Mouse (Mus musculus): Measurements from ENCODE around the gene Josd1. TPM values are rescaled to one million over a fixed set of nuclear protein-coding genes. Genes with fewer than 3 reads are reported as not detected.

The Josd1 gene
- polyA plus RNA-seq, 1 experiment = 20.9 TPM

DNA sequence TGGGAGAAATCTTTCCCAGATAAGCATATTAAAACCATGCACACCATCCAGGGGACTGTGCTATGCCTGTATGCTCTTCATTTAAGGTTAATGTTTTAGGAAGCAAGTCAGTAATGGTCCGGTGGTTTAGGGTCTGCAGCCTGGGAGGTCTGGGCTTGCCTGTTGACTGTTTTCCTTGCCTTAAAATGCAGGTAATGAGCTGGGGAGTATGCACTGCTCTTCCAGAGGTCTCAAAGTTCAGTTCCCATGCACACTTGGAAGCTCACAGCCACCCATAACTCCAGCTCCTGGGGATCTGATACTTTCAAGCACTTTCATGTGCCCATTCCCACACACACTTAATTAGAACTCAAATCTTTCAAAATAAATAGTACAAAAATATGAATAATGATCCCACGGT lies 8.8 kb upstream of the Josd1 start:
- TF ChIP-seq EP300 (IDR thresholded peaks at IDR 0.05; ENCODE audit: insufficient read depth, low read depth, low read length) (no peak), CTCF (IDR thresholded peaks at IDR 0.05; ENCODE audit: low read depth, low read length) (no peak), POLR2A (IDR thresholded peaks at IDR 0.05; ENCODE audit: insufficient read depth, low read length) (no peak)
- Histone ChIP-seq H3K36me3 (ENCODE audit: control insufficient read depth, insufficient read depth, low read length, poor library complexity, severe bottlenecking) (peaks cover 8% of the 10 kb centered on the region; the same call in 1 of the 2 replicates), H3K4me1 (ENCODE audit: control insufficient read depth, insufficient read depth, low read length) (no peaks in the 10 kb centered on the region), H3K9ac (ENCODE audit: low read depth, poor library complexity, severe bottlenecking) (no peak overlapping the region), H3K27ac (ENCODE audit: insufficient read depth, low read length) (no peak overlapping the region), H3K4me3 (ENCODE audit: low read depth, low read length) (no peak overlapping the region), H3K9me3 (replicated peaks; ENCODE audit: control insufficient read depth, insufficient read depth, low read length, poor library complexity, severe bottlenecking) (no peaks in the 10 kb centered on the region), H3K27me3 (ENCODE audit: control insufficient read depth, insufficient read depth, low read length, poor library complexity, severe bottlenecking) (no peaks in the 10 kb centered on the region)

DNA sequence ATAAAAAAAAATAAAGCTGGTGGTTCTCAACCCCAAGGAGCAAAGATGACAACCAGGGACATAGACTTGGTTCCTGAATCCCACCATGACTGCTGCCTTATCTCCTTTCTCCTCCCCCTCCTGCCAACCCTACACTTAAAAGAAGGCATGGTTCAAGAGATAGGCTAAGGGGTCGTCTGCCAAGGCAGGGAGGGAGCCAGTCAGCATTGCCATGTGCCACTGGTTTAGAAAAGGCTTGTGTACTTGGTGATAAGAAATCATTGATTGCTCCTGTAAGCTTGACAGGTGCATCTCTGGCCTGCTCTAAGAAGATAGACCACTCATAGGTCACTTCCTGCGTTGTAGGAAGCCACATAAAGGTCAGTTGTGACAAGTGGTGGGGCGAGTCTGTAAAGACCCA lies 7.8 kb upstream of the Josd1 start:
- H3K9me3 ChIP-seq (replicated peaks; ENCODE audit: control insufficient read depth, insufficient read depth, low read length, poor library complexity, severe bottlenecking) = no peaks in the 10 kb centered on the region
- H3K36me3 ChIP-seq (ENCODE audit: control insufficient read depth, insufficient read depth, low read length, poor library complexity, severe bottlenecking) = peaks cover 8% of the 10 kb centered on the region; the same call in 1 of the 2 replicates
- no peak overlapping the region for H3K9ac ChIP-seq (ENCODE audit: low read depth, poor library complexity, severe bottlenecking)
- no peaks in the 10 kb centered on the region for H3K27me3 ChIP-seq (ENCODE audit: control insufficient read depth, insufficient read depth, low read length, poor library complexity, severe bottlenecking)
- no peak overlapping the region for H3K27ac ChIP-seq (ENCODE audit: insufficient read depth, low read length)
- H3K4me1 ChIP-seq (ENCODE audit: control insufficient read depth, insufficient read depth, low read length) = no peaks in the 10 kb centered on the region
- TF ChIP-seq POLR2A (IDR thresholded peaks at IDR 0.05; ENCODE audit: insufficient read depth, low read length) (no peak), CTCF (IDR thresholded peaks at IDR 0.05; ENCODE audit: low read depth, low read length) (no peak), EP300 (IDR thresholded peaks at IDR 0.05; ENCODE audit: insufficient read depth, low read depth, low read length) (no peak)
- H3K4me3 ChIP-seq (ENCODE audit: low read depth, low read length) = no peak overlapping the region

DNA sequence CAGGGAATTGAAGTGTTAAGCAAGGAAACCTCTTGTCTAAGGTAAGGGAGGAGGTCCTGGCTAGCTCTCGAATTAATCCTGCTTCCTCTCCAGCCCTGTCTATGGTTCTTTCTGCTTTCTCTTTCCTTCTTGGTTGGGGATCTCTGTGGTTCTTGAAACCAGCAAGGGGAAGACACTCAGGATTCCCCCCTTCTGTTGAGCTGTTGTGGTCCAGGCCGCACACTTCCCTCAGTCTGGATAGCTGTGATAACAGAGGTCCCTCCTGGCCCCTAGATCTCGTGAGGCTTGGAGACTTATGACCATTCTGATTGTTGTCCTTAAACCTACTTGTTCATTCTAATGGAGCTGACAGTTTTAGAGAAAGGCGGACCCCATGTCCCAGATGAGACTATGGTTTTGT lies 6.8 kb upstream of the Josd1 start:
- Histone ChIP-seq H3K9ac (ENCODE audit: low read depth, poor library complexity, severe bottlenecking) (no peak overlapping the region), H3K27ac (ENCODE audit: insufficient read depth, low read length) (no peak overlapping the region), H3K9me3 (replicated peaks; ENCODE audit: control insufficient read depth, insufficient read depth, low read length, poor library complexity, severe bottlenecking) (no peaks in the 10 kb centered on the region), H3K36me3 (ENCODE audit: control insufficient read depth, insufficient read depth, low read length, poor library complexity, severe bottlenecking) (peaks cover 8% of the 10 kb centered on the region; the same call in 1 of the 2 replicates), H3K4me1 (ENCODE audit: control insufficient read depth, insufficient read depth, low read length) (no peaks in the 10 kb centered on the region), H3K27me3 (ENCODE audit: control insufficient read depth, insufficient read depth, low read length, poor library complexity, severe bottlenecking) (no peaks in the 10 kb centered on the region), H3K4me3 (ENCODE audit: low read depth, low read length) (no peak overlapping the region)
- TF ChIP-seq POLR2A (IDR thresholded peaks at IDR 0.05; ENCODE audit: insufficient read depth, low read length) (no peak), CTCF (IDR thresholded peaks at IDR 0.05; ENCODE audit: low read depth, low read length) (no peak), EP300 (IDR thresholded peaks at IDR 0.05; ENCODE audit: insufficient read depth, low read depth, low read length) (no peak)

DNA sequence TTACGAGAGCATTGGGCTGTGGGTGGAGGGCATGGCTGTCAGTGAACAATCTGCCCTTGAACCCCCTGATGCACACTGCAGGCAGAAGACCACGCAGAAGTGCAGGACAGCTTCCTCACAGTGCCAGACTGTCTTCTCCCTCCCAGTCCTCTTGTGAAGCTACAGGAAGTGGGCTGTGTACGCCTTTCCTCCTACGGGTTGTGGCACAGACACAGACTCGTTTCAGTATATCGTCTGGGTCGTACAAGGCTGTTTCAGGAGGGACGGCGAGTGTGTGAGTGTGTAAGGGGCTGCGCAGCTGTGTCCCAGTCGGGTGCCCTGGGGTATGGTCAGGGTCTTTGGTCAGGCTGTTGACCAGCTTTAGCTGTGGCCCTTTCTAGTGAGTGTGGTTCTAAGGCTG lies 6.0 kb upstream of the Josd1 start:
- Histone ChIP-seq H3K9me3 (replicated peaks; ENCODE audit: control insufficient read depth, insufficient read depth, low read length, poor library complexity, severe bottlenecking) (no peaks in the 10 kb centered on the region), H3K4me3 (ENCODE audit: low read depth, low read length) (no peak overlapping the region), H3K36me3 (ENCODE audit: control insufficient read depth, insufficient read depth, low read length, poor library complexity, severe bottlenecking) (peaks cover 8% of the 10 kb centered on the region; the same call in 1 of the 2 replicates), H3K4me1 (ENCODE audit: control insufficient read depth, insufficient read depth, low read length) (no peaks in the 10 kb centered on the region), H3K27me3 (ENCODE audit: control insufficient read depth, insufficient read depth, low read length, poor library complexity, severe bottlenecking) (no peaks in the 10 kb centered on the region), H3K27ac (ENCODE audit: insufficient read depth, low read length) (no peak overlapping the region), H3K9ac (ENCODE audit: low read depth, poor library complexity, severe bottlenecking) (no peak overlapping the region)
- TF ChIP-seq POLR2A (IDR thresholded peaks at IDR 0.05; ENCODE audit: insufficient read depth, low read length) (no peak), CTCF (IDR thresholded peaks at IDR 0.05; ENCODE audit: low read depth, low read length) (no peak), EP300 (IDR thresholded peaks at IDR 0.05; ENCODE audit: insufficient read depth, low read depth, low read length) (no peak)

DNA sequence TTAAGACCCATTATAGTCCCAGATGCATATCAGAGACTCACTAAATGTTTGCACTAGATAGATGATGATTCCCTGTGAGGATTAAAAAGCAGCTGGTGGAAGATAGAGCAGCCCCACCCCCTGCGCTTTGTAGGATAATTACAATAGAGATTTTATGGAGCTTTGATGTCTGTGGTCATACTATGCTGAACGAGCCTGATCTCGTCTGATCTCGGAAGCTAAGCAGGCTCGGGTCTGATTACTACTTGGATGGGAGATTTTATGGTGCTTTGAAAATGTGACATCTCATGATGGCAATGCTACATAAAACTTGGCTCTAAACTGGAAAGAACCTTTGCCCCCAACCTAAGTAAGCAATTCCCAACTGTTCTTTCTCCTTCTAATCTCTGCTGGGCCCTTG lies 4.6 kb upstream of the Josd1 start:
- Histone ChIP-seq H3K9ac (ENCODE audit: low read depth, poor library complexity, severe bottlenecking) (no peak overlapping the region), H3K27me3 (ENCODE audit: control insufficient read depth, insufficient read depth, low read length, poor library complexity, severe bottlenecking) (no peaks in the 10 kb centered on the region), H3K27ac (ENCODE audit: insufficient read depth, low read length) (no peak overlapping the region), H3K4me3 (ENCODE audit: low read depth, low read length) (no peak overlapping the region), H3K9me3 (replicated peaks; ENCODE audit: control insufficient read depth, insufficient read depth, low read length, poor library complexity, severe bottlenecking) (no peaks in the 10 kb centered on the region), H3K4me1 (ENCODE audit: control insufficient read depth, insufficient read depth, low read length) (no peaks in the 10 kb centered on the region), H3K36me3 (ENCODE audit: control insufficient read depth, insufficient read depth, low read length, poor library complexity, severe bottlenecking) (peaks cover 8% of the 10 kb centered on the region; the same call in 1 of the 2 replicates)
- TF ChIP-seq CTCF (IDR thresholded peaks at IDR 0.05; ENCODE audit: low read depth, low read length) (no peak), POLR2A (IDR thresholded peaks at IDR 0.05; ENCODE audit: insufficient read depth, low read length) (no peak), EP300 (IDR thresholded peaks at IDR 0.05; ENCODE audit: insufficient read depth, low read depth, low read length) (no peak)

DNA sequence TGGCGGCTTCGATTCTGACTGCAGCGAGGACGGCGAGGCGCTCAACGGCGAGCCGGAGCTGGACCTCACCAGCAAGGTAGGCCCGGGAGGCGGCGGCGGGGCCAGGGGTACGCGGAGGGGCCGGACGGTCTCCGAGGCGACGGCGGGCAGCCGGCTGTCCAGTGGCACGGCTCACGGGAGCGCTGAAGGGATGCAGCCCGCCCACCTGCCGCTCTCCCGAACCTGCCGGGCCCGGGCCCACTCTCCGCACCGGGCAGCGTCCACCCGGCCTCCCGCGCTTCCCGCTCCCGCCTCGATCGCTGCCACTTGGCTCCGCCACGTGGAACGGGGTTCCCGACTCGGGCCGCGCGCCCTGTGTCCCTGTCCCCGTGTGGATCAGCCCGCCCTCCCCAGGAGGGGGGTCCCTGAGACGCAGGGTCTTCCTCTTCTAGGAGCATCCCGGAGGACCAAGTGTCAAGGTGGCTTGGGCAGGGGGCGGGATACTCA lies 3.3 kb upstream of the Josd1 start:
- Histone ChIP-seq H3K27ac (ENCODE audit: insufficient read depth, low read length) (no peak overlapping the region), H3K9ac (ENCODE audit: low read depth, poor library complexity, severe bottlenecking) (peak overlapping the region; percentile 97), H3K9me3 (replicated peaks; ENCODE audit: control insufficient read depth, insufficient read depth, low read length, poor library complexity, severe bottlenecking) (no peaks in the 10 kb centered on the region), H3K27me3 (ENCODE audit: control insufficient read depth, insufficient read depth, low read length, poor library complexity, severe bottlenecking) (no peaks in the 10 kb centered on the region), H3K36me3 (ENCODE audit: control insufficient read depth, insufficient read depth, low read length, poor library complexity, severe bottlenecking) (peaks cover 1% of the 10 kb centered on the region; the same call in 1 of the 2 replicates), H3K4me1 (ENCODE audit: control insufficient read depth, insufficient read depth, low read length) (peaks cover 2% of the 10 kb centered on the region), H3K4me3 (ENCODE audit: low read depth, low read length) (peak overlapping the region; percentile 71)
- TF ChIP-seq CTCF (IDR thresholded peaks at IDR 0.05; ENCODE audit: low read depth, low read length) (no peak), EP300 (IDR thresholded peaks at IDR 0.05; ENCODE audit: insufficient read depth, low read depth, low read length) (no peak), POLR2A (IDR thresholded peaks at IDR 0.05; ENCODE audit: insufficient read depth, low read length) (no peak)
